Mouse (Mus musculus) retina, postnatal 7 days (tissue): ENCODE results near the gene Arih1.
"Not testable (repeated sequence)": the region's sequence is repeated elsewhere in the genome, so short reads cannot be mapped to it uniquely, and the experiment has no call there.

Experiments
- DNase-seq: peaks from one replicate; pipeline ENCODE4 v3.0.0-alpha.2; 2012; ENCODE audit warnings: low read depth, low spot score

The Arih1 gene

DNA sequence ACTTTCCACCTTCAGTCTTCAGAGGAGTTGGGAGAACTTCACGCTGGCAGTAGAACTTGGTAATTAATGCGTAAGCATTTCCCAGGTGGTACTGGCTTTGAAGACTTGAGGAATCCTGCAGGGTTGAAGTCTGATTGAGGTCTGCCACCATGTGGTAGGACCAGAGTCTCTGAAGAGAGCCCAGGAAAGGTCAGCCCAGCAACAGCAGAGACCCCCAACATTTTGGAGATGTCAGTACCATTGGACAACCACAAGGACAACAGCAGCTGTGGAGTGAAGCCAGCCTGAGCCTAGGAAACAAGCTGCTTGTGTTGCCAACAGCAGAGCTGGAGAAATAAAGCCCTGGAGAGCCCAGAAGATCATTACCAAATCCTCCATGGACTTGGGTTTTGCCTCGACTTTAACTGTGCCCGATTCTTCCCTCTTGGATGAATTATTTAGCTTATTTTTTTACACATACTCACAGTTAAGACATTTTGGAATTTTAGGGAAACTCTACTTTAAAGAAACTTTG is 27.4 kb downstream of the Arih1 start:
- DNase-seq: no peak

DNA sequence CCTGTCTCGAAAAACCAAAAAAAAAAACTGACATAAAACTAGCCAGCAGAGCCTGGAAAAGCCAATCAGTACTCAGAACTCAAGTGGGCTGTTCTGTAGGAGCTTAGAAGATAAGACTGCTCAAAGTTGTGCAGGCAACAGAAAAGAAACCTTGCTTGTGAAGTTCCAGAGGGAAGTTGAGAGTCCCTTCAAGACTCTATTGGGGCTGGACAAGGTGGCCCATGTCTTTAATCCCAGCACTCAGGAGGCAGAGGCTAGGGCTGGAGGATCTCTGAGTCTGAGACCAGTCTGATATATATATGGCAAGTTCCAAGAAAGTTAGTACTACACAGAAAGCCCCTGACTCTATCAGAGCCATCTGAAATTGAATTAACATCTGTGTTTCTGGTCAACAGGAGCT is 28.0 kb downstream of the Arih1 start:
- DNase-seq: no peak

DNA sequence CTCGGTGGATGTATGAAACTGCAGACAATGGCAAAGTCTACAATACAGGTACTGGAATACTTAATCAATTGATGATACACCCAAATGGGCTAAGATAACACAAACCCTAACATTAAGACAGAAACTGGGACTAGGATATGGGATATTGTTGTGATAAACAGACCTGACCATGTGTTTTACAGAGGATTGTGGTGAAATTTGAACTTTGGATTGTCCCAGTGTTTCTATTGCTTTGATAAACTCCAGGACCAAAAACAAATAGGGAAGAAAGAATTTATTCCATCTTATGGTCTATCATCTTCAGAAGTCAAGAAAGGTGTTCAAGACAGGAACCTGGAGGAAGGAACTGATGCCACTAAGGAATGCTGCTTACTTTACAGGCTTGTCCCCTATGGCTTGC is 28.7 kb downstream of the Arih1 start:
- no peak for DNase-seq

DNA sequence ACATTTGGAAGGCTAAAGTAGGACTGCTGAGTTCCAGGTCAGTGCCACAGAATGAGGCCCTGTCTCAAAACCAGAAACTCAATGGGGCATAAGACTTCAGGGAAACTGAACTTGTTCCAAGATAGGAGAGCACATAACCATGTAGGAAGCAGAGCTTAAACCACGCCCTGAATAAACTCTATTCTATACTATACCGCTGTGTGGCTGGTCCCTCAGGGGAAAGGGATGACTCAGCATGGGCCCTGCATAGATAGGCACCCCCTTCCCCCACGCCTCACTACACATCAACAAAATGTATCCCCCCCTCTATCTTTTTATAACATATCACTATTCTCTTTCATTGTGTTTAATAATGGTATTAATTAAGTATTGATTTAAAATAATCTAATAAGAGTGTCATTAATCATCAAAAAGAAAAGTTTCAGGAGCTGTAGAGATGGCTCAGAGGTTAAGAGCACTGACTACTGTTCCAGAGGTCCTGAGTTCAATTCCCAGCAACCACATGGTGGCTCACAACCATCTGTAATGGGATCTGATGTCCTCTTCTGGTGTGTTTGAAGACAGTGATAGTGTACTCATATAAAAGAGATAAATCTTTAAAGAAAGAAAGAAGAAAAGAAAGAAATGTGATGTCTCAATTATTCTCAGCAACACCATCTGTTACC is 30.9 kb downstream of the Arih1 start:
- no peak for DNase-seq

DNA sequence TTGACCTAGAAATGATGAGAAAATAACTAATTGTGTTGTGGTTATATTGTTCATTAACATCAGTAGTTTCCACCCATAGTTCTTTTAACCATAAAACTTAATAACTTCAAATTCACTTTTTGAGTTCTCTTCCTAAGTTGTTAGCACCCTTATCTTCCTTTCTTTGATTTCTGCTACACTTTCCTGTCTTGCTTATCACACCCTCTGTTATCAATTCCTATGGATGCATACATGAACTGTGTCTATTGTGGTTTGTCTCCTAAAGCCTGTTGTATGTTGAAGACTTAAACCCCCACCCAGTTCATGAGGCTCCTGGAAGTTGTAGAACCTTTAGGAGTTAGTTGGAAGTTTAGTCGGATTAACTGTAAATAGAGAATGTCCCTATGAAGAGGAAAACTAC is 52.7 kb downstream of the Arih1 start:
- no peak for DNase-seq

DNA sequence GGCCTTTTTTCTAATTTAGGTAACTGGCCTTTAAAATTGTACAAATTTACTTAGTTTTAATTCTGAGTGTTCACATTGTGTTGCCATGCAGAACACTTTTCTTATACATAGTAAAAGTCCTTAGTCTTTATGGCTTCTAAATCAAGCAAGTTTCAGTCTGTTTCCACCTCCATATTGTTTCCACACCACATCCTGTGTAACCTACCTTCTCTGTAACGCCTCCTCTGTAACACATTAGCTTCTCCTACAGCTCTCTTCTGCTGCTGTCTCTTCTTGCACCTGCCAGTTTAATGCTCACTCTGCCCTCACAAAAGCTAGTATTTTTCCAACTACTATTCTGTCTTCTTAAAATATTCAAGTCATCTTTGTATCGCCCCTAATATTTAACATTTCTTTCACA is 54.8 kb downstream of the Arih1 start:
- no peak for DNase-seq

DNA sequence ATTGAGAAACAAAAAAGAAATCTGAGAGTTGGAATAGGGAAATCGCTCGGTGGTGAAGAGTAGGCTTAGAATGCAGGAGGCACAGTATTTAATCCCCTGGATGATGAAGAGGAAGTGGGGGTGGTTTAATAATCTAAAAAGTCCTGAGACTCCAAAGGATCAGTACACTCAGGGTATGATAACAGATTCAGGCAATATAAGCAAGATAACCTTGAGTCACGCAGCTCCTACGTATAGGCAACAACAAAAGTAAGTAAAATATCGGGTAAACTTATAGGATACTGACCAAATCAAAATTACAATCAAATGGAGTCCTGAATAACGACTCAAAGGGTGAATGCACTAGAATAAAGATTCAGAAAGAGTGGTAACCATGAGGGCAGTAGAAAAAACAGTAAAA is 65.9 kb downstream of the Arih1 start:
- no peak for DNase-seq

DNA sequence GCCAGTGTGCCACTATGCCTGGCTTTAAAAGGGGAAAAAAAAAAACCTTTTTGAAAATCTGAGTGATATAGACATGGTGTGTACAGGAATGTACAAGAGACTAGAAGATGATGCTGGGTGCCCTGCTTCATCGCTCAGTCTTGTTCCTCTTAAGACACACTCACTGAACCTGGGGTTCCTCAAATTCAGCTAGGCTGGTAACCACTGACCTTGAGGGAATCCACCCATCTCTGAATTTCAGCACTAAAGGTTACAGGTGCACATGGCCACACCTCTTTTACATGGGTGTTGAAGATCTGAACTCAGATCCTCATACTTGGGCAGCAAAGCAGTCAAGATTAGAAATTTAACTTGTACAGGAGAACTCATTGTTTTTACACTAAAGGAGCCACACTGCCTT is 79.1 kb downstream of the Arih1 start:
- DNase-seq: no peak

DNA sequence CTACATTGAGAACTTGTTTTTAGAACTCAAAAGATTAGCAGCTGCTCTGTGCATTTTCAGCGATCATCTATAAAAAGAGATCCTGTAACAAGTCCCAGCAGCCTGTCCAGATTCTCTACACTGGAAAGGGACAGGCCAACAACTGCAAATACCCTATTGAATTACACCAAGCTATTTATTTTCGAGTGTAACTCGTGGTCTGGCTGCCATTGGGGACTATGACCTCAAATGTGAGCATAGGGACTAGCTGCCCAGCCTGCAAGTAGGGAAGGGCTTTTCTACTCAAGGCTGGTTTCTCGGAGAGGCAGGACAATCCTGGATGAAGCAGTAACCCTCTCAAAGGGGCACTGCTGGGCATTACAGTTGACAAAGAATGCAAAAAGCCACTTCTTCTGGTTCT is 97.3 kb downstream of the Arih1 start:
- no peak for DNase-seq

DNA sequence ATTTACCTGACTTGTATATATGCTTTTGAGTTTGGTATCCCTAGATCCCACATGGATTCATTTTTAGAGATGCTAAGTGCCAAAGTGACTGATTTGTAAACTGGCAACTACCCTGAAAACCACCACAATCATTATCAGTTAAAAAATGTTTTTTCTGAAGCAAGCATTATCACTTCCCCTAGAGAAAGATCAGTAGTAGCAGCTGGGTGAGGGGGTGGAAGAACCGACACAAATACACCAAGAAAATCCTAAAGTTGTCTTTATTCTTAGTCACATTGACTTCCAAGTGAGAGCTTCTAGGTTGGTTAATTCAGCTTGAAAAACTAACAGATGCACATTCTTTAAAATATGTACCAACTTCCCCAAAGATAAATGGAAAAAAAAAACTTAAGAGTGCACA is 98.1 kb downstream of the Arih1 start:
- DNase-seq: no peak

DNA sequence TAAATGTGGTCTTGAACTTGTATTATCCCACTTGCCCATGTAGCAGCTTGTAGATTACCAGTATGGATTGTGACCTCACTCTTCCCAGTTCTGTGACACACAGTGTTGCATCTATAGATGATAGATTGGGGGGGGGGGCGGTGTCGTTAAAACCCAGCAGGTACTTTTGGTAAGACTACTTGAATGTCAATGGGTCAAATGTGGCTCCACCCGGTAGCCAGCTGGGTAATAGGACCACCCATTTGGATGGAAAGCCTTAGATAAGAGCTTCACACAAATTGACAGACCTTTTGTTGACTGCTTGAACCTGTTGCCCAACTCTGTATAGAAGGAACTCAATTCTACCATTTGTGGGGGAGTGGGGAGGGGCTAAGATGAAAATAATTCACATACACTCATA is 99.0 kb downstream of the Arih1 start:
- DNase-seq: no peak

DNA sequence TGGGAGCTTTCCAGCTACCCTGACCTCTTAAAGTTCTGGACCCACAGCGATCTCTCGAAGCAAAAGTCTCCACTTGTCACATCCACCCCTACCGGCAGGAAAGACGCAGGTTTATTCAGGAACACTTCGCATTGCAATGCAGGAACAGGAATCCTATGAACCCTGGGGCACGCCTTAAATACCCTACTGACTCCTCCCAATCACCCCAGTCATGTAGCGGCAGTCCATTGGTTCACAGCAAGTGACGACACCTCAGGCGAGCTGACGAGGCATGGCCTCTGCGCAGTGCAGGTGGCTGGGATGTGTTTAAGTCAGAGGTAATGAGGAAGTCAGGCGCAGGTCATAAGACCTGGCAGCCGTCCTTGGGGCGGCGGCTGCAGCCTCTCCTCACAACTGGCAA is 110.8 kb downstream of the Arih1 start:
- DNase-seq: no peak

DNA sequence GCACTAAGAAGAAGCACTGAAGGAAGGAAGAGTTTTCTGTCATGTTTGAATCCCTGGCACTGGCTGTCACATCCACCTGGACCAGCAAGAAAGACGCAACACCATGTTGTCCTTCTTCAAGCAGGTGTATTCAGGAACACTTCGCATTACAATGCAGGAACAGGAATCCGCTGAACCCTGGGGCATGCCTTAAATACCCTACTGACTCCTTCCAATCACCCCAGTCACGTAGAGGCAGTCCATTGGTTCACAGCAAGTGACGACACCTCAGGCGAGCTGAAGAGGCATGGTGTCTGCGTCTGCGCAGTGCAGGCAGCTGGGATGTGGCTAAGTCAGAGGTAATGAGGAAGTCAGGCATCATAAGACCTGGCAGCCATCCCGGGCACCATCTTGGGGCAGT is 116.8 kb downstream of the Arih1 start:
- no peak for DNase-seq

DNA sequence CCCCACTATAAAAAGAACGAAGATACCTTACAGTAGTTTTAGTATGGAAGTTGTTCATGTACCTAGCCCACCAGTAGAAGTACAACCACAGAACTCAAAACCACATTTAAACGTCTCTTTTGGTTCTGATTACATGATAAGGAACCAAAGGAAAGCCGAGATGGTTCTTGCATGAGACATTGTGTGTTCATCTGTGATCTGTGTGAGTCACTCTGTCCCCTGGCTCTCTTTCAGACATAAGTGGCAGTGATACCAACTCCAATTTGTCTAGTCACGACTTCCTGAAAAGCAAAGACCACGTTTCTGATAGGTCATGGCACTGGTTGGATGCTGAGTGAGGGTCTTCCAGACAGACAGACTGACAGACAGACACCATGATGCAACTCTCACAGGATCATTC is 117.2 kb downstream of the Arih1 start:
- no peak for DNase-seq

DNA sequence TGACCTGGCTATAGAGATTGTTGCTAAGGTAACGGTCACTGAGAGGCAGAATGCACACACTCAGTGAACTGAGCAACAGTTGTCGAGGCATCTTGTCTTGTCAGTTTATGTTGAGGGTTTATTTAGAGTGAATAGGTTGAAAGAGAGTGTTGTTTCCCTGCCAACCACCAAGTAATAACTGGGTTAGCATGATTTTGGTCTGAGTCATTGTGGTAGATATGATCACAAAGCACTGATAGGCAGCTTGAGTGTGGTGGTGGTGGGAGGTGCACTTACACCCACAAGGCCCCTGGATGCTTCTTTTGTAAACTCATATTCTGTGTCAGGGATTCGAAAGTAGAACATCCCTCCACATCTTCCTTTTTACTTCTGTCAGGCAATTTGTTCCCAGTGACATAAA is 125.9 kb downstream of the Arih1 start:
- not testable (repeated sequence) for DNase-seq

DNA sequence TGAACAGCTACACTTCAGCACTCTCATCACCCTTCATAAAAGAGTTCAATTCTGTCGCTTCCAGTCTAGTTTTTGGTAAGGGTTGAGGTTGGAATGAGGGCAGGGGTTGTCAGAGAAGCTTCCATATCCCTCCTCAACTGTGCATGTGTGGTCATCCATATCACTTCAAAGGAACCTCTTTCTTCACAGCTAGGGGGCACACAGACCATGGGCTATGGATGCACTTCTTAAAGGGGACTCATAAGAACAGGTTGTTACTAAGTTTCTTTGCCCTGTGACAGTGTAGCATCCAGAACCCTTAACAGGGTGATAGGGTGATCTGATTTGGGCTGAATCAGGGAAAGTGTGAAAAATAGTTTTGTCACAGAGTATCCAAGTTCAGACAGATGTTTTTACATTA is 128.4 kb downstream of the Arih1 start:
- not testable (repeated sequence) for DNase-seq

DNA sequence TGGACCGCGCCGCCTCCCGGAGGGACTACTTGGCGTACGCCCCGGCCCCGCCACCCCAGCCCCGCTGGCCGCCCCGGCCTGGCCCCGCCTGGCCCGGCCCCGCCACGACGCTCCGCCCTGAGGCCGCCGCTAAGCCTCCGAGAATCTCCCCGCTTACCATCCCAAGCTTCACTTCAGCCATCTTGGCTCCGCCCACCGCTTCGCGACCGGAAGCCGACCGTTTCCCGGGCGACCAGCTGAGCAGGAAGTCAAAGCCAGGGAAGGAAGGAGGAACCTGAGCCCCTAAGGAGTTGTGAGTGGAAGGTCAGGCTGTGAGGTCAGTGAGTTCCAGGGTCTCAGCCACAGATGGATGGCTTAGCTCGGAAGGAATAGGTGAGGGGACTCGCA is 133.2 kb downstream of the Arih1 start, which contains the start of gene Bbs4:
Bbs4 (minus strand) TSS at position 256 of the 387 bp plus-strand sequence.
- peak; percentile 85 for DNase-seq

DNA sequence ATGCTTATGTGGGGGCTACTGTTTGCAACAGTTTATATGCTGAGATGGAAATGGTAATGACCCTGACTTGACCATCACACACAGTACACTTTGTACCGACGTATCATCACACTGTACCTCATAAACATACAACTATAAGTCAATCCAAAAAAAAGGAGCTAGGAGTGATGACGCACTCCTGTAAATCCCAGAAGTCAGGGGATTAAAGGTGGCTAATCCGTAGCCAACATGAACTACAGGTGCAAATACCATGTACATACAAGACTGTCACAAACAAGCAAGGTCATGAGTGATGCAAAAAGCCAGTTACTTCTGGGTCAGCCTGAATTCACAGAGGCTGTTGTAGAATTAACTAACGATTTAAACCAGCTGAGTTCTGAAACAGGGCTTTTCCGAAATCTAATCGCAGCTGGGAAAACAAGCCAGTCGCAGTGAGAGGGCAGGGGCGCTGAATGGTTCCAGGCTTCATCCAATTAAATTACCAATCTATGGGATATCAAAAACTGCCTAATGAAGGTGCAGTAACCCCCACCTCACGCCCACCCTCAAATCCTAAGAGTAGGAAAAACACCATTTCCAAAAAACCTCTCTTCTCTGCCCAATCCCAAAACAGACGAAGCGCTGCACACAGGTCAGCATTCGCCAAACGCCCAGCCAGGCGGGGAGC is 133.7 kb downstream of the Arih1 start:
- DNase-seq: no peak

DNA sequence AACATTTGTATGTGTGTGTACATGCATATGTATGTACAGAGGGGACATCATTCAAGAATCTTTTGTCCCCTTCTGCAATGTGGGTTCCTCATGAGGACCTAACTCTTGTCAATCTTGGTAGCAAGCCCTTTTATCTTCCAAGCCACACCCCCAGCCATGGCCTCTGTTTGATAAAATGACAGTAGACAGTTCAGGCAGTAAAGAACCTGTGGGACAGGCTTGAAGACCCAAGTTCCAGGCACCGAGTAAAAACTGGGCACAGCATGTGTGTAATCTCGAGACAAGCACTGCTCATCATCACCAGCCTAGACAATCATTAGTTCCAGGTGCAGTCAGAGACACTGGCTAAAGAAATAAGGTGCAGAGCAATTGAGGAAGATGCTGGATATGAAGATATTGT is 140.2 kb downstream of the Arih1 start:
- no peak for DNase-seq

DNA sequence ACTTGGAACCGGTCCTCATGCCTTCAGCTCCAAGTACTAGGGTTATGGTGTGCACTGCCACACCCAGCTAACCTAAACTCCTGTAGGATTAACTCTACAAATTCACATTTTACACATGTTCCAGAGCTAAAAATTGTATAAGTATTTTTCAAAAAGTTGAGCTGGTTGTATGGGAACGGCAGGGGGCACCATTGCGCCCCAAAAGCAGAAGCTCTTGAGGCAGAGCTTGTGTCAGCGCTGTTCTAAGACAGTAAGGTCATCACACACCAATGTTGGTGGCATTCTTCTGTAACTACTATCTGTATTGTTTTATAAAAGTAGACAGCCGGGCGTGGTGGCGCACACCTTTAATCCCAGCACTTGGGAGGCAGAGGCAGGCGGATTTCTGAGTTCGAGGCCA is 146.4 kb downstream of the Arih1 start:
- no peak for DNase-seq

DNA sequence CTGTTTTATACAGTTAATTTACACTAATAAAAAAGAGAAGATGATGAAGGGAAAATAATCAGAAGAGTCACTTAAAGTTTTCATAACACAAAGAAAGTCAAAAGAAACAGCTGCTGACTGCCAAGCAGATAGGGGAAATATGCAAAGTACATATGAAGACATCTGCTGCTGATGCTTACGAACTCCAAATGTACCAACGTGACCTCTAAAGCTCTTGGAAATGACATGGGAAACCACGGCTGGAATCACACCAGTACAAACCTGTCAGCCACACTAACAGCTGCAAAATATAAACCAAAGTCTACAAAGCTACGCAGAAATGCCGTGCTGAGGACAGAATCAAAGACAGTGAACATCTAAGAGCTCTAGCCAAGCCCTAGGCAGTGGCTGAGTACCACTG is 147.3 kb downstream of the Arih1 start:
- no peak for DNase-seq

DNA sequence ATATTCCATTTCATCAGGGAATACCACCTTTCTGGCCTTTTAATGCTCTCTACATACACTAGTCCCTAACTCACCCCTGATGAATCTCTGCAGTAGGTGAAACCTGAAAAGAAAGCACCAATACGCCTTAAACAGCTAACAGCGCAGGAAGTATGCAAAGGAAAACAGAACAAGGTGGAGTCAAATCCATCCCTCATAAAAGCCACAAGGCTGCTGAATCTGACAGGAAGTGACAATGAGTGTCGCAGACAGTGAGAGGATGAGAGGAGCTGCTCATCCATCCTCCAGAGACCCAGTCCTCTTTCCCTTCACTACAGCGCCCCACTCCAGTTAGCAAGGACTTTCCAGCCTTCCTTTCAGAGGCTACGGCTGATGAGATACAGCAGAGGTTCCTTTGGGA is 148.0 kb downstream of the Arih1 start:
- DNase-seq: no peak
